In genomic region chr4:72138264-72139080, GRCm38 (mm10) we compare ENCODE assay signal across 13 mouse cellular contexts.
DNase-seq lines count a peak whose midpoint lies in the region; ATAC-seq and TF ChIP-seq lines count a peak whose summit lies in the region.
"Had no signal": no experiment of that assay in that cellular context is flagged by ENCODE, and none has a peak within 500 bp of the region (broad histone marks: within the 10 kb centered on the region; RNA-seq: fewer than 3 reads in every experiment).

No protein-coding gene starts in this region.

- DNase-seq in hindbrain, embryonic 11.5 days (ENCODE audit: low spot score), result no peak
- peak; percentile 16 for DNase-seq in right cerebral cortex, adult 18-20 months
- no peak for DNase-seq in right cerebral cortex, postnatal 14 days
- peak; percentile 13 for DNase-seq in hindbrain, postnatal 0 days (ENCODE audit: low spot score)
- DNase-seq in stomach, postnatal 0 days (ENCODE audit: low spot score), result peak; percentile 60
- DNase-seq in lung, adult 18-20 months, result no peak
- DNase-seq: adrenal gland, adult 2 months; kidney, postnatal 4 days; thymus, adult 18-20 months had no signal

- ATAC-seq in hindbrain, embryonic 11.5 days (ENCODE audit: low FRiP score), result peak; percentile 30; the same call in 1 of the 2 replicates
- no peak for ATAC-seq in hindbrain, embryonic 13.5 days (ENCODE audit: low FRiP score)
- ATAC-seq in hindbrain, postnatal 0 days, result peak; percentile 67
- ATAC-seq in stomach, postnatal 0 days (ENCODE audit: low FRiP score, low TSS enrichment), result peak; percentile 81
- ATAC-seq: inflammation-experienced regulatory T-cells, adult 6 months; liver, embryonic 12.5 days had no signal

- peaks cover 7% of the 10 kb centered on the region for H3K36me3 ChIP-seq in hindbrain, embryonic 11.5 days (ENCODE audit: control insufficient read depth, insufficient read depth, low read length)
- H3K36me3 ChIP-seq in hindbrain, embryonic 13.5 days, result peaks cover 61% of the 10 kb centered on the region
- H3K36me3 ChIP-seq in hindbrain, postnatal 0 days (ENCODE audit: insufficient read depth, low read length), result peaks cover 23% of the 10 kb centered on the region; the same call in 1 of the 2 replicates
- H3K36me3 ChIP-seq in stomach, postnatal 0 days (ENCODE audit: control insufficient read depth, insufficient read depth, low read length), result peaks cover 5% of the 10 kb centered on the region; the same call in 1 of the 2 replicates

- TF ChIP-seq CTCF in hindbrain, postnatal 0 days (IDR thresholded peaks at IDR 0.05; ENCODE audit: low read depth), result no peak
- no peak for TF ChIP-seq CTCF in stomach, postnatal 0 days (IDR thresholded peaks at IDR 0.05; ENCODE audit: low read depth)

- no peak overlapping the region for H3K9ac ChIP-seq in hindbrain, embryonic 11.5 days (ENCODE audit: low read depth, low read length)
- H3K9ac ChIP-seq in hindbrain, embryonic 13.5 days, result no peak overlapping the region
- no peak overlapping the region for H3K9ac ChIP-seq in hindbrain, postnatal 0 days (replicated peaks; ENCODE audit: low read length)
- no peak overlapping the region for H3K9ac ChIP-seq in stomach, postnatal 0 days (ENCODE audit: low read length)
- H3K9ac ChIP-seq: liver, embryonic 12.5 days had no signal

- H3K4me1 ChIP-seq in hindbrain, embryonic 11.5 days (replicated peaks; ENCODE audit: control insufficient read depth, insufficient read depth, low read length), result no peaks in the 10 kb centered on the region
- peaks cover 14% of the 10 kb centered on the region for H3K4me1 ChIP-seq in hindbrain, embryonic 13.5 days (replicated peaks)
- no peaks in the 10 kb centered on the region for H3K4me1 ChIP-seq in hindbrain, postnatal 0 days (ENCODE audit: insufficient read depth, low read length)
- no peaks in the 10 kb centered on the region for H3K4me1 ChIP-seq in stomach, postnatal 0 days (replicated peaks; ENCODE audit: control insufficient read depth, insufficient read depth)
- H3K4me1 ChIP-seq: liver, embryonic 12.5 days had no signal

- TF ChIP-seq EP300 in stomach, postnatal 0 days (optimal IDR thresholded peaks at IDR 0.05), result no peak

- H3K27me3 ChIP-seq in hindbrain, embryonic 11.5 days (ENCODE audit: control insufficient read depth, insufficient read depth, low read length), result no peaks in the 10 kb centered on the region
- H3K27me3 ChIP-seq in hindbrain, embryonic 13.5 days, result 0 out of 2 replicates have a peak, but pooled peaks cover 3% of the 10 kb centered on the region
- H3K27me3 ChIP-seq in hindbrain, postnatal 0 days (ENCODE audit: insufficient read depth, low read length), result no peaks in the 10 kb centered on the region
- no peaks in the 10 kb centered on the region for H3K27me3 ChIP-seq in stomach, postnatal 0 days (ENCODE audit: control insufficient read depth, insufficient read depth, low read length)
- H3K27me3 ChIP-seq: CH12.LX; liver, embryonic 12.5 days had no signal

- WGBS in hindbrain, embryonic 11.5 days, result 96% methylated on average over 11 of the region's 11 CpGs
- 92% methylated on average over 11 of the region's 11 CpGs for WGBS in hindbrain, embryonic 13.5 days
- 76% methylated on average over 11 of the region's 11 CpGs for WGBS in hindbrain, postnatal 0 days
- WGBS in stomach, postnatal 0 days, result 73% methylated on average over 11 of the region's 11 CpGs

- H3K9me3 ChIP-seq in hindbrain, embryonic 11.5 days (ENCODE audit: control insufficient read depth, low read length), result no peaks in the 10 kb centered on the region
- no peaks in the 10 kb centered on the region for H3K9me3 ChIP-seq in hindbrain, embryonic 13.5 days
- no peaks in the 10 kb centered on the region for H3K9me3 ChIP-seq in hindbrain, postnatal 0 days (ENCODE audit: low read length)
- no peaks in the 10 kb centered on the region for H3K9me3 ChIP-seq in stomach, postnatal 0 days (ENCODE audit: control insufficient read depth, low read length)
- H3K9me3 ChIP-seq: liver, embryonic 12.5 days had no signal

- H3K4me3 ChIP-seq in hindbrain, embryonic 11.5 days (ENCODE audit: low read depth, low read length), result no peak overlapping the region
- H3K4me3 ChIP-seq in hindbrain, embryonic 13.5 days, result no peak overlapping the region
- H3K4me3 ChIP-seq in hindbrain, postnatal 0 days (ENCODE audit: low read length), result no peak overlapping the region
- no peak overlapping the region for H3K4me3 ChIP-seq in stomach, postnatal 0 days (ENCODE audit: low read depth, low read length)
- H3K4me3 ChIP-seq: liver, embryonic 12.5 days had no signal

- no peak overlapping the region for H3K4me2 ChIP-seq in hindbrain, embryonic 11.5 days (replicated peaks; ENCODE audit: low read depth, low read length)
- no peak overlapping the region for H3K4me2 ChIP-seq in hindbrain, embryonic 13.5 days
- H3K4me2 ChIP-seq in hindbrain, postnatal 0 days (ENCODE audit: low read depth, low read length), result no peak overlapping the region
- no peak overlapping the region for H3K4me2 ChIP-seq in stomach, postnatal 0 days (replicated peaks; ENCODE audit: low read depth)
- H3K4me2 ChIP-seq: liver, embryonic 12.5 days had no signal

- no peak overlapping the region for H3K27ac ChIP-seq in hindbrain, embryonic 11.5 days (ENCODE audit: low read depth, low read length)
- H3K27ac ChIP-seq in hindbrain, embryonic 13.5 days, result no peak overlapping the region
- no peak overlapping the region for H3K27ac ChIP-seq in hindbrain, postnatal 0 days
- H3K27ac ChIP-seq in stomach, postnatal 0 days (replicated peaks), result no peak overlapping the region
- H3K27ac ChIP-seq: liver, embryonic 12.5 days had no signal

Comparison
In these comparisons a context has a peak if more than half of its experiments do, and no peak if none do; other contexts are left out.
1. DNase-seq: peak in right cerebral cortex, adult 18-20 months (single experiment), hindbrain, postnatal 0 days (single experiment) and stomach, postnatal 0 days (single experiment); none in hindbrain, embryonic 11.5 days (single experiment), right cerebral cortex, postnatal 14 days (single experiment) and lung, adult 18-20 months (0 of 2).